Mouse (Mus musculus): ENCODE data around the gene Zfp384. TPM values are rescaled to one million over a fixed set of nuclear protein-coding genes. Genes with fewer than 3 reads are reported as not detected.
A peak's percentile ranks its signal among the peaks of the same experiment; 100 is the strongest.
"Not testable (repeated sequence)": the region's sequence is repeated elsewhere in the genome, so short reads cannot be mapped to it uniquely, and the experiment has no call there.

The Zfp384 gene
- total and polyA plus RNA-seq, 2 experiments from 2014 or later, result 5.5 to 18.4 TPM

DNA sequence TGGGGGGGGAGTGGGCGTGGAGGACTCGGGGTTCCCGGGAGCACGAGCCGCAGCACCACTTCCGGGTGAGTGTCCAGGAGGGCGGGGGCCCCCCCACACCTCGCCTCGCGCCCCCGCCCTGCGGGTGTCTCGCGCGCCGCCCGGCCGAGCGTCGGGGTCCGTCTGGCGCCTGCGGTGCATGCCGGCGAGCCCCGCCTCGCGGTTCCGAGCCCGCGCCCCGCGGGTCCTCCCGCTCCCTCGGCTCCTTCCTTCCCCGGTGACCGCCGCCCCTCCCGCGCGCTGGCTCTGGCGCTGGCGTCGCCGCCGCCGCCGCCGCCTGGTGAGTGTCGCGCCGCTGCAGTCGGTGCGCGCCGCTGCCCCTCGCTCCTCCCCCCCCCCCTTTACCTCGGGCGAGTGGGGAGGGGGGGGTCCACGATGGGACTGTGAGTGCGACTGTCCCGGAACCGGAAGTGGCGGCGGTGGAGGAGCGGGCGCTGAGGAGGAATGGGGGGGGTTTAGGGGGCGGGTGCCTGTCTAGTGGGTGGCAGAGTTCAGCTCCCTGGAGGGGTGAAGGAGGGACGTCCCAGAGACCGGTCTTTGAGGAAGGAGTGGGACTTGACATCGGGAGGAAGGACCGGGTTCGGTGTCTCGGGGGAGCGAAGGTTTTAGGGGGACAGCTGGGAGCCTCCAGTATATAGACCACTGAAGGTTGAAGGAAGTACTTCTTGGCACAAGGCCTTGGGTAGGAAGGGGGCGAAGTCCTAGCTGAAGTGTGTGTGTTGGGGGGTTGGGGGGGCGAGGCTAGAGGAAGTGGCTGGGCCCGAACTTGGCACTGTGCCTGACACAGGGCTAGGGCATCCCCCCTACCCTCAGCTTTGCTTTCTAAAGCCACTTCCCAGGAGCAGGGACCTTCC, 482 bp downstream of the Zfp384 start:
- H3K4me3 ChIP-seq (ENCODE audit: low read depth, low read length), result peak overlapping the region; percentile 94
- DNase-seq (ENCODE audit: low spot score) (peak; percentile 77), ATAC-seq (ENCODE audit: insufficient read depth, low read depth) (peak; percentile 81)
- peaks cover 30% of the 10 kb centered on the region for H3K36me3 ChIP-seq (replicated peaks; ENCODE audit: control insufficient read depth, insufficient read depth, low read length)
- no peaks in the 10 kb centered on the region for H3K27me3 ChIP-seq (ENCODE audit: control insufficient read depth, insufficient read depth, low read length)
- no peaks in the 10 kb centered on the region for H3K9me3 ChIP-seq (replicated peaks; ENCODE audit: control insufficient read depth, low read length)
- TF ChIP-seq EP300 (IDR thresholded peaks at IDR 0.05; ENCODE audit: low read depth) (peak; percentile 23; the same call in 1 of the 2 replicates), CTCF (IDR thresholded peaks at IDR 0.05; ENCODE audit: low read depth) (no peak)
- peak overlapping the region; percentile 94 for H3K9ac ChIP-seq (replicated peaks; ENCODE audit: low read depth, low read length)
- under 1% methylated on average over 49 of the region's 78 CpGs for WGBS
- peak overlapping the region; percentile 99 for H3K27ac ChIP-seq (ENCODE audit: low read depth)
- peaks cover 17% of the 10 kb centered on the region for H3K4me1 ChIP-seq (ENCODE audit: control insufficient read depth, insufficient read depth)
- H3K4me2 ChIP-seq (ENCODE audit: low read depth, low read length), result peak overlapping the region; percentile 77

DNA sequence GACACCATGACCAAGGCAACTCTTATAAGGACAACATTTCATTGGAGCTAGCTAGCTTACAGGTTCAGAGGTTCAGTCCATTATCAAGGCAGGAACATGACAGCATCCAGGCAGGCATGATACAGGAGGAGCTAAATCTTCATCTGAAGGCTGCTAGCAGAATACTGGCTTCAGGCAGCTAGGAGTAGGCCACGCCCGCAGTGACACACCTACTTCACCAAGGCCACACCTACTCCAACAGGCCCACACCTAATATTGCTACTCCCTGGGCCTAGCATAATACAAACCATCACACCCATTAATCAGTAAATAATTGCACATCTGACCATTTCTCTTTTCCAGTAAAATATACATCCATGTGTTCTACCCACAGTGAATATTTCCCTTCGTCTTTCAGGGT, 8.7 kb downstream of the Zfp384 start:
- 96% methylated on average over 3 of the region's 3 CpGs for WGBS
- DNase-seq (ENCODE audit: low spot score), result no peak

DNA sequence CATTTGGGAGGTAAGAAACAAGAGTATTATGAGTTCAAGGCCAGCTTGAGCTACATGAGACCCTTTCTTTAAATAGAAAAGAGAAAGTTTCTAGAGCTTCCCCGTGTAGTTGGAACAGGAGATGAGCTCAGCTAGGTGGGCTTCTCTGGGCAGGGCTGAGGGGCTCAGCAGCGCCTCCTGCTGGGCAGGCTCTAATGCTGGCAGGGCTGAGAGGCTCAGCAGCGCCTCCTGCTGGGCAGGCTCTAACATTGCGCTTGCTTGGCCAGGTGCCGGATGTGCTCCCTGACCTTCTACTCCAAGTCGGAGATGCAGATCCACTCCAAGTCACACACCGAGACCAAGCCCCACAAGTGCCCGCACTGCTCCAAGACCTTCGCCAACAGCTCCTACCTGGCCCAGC, 21.6 kb downstream of the Zfp384 start:
- not testable (repeated sequence) for H3K4me3 ChIP-seq (ENCODE audit: low read depth, low read length); H3K9me3 ChIP-seq (replicated peaks; ENCODE audit: control insufficient read depth, low read length); H3K4me2 ChIP-seq (ENCODE audit: low read depth, low read length); ATAC-seq (ENCODE audit: insufficient read depth, low read depth); H3K27me3 ChIP-seq (ENCODE audit: control insufficient read depth, insufficient read depth, low read length); H3K4me1 ChIP-seq (ENCODE audit: control insufficient read depth, insufficient read depth); H3K27ac ChIP-seq (ENCODE audit: low read depth); H3K9ac ChIP-seq (replicated peaks; ENCODE audit: low read depth, low read length); DNase-seq (ENCODE audit: low spot score)
- WGBS, result 35% methylated on average over 7 of the region's 9 CpGs
- peaks cover 69% of the 10 kb centered on the region for H3K36me3 ChIP-seq (replicated peaks; ENCODE audit: control insufficient read depth, insufficient read depth, low read length)
- TF ChIP-seq CTCF (IDR thresholded peaks at IDR 0.05; ENCODE audit: low read depth), result peak; percentile 98

More for the DNA sequence above, 8.7 kb downstream of the Zfp384 start:
- no peak overlapping the region for H3K4me3 ChIP-seq (ENCODE audit: low read depth, low read length)
- no peak overlapping the region for H3K4me2 ChIP-seq (ENCODE audit: low read depth, low read length)
- no peak overlapping the region for H3K27ac ChIP-seq (ENCODE audit: low read depth)
- H3K27me3 ChIP-seq (ENCODE audit: control insufficient read depth, insufficient read depth, low read length), result no peaks in the 10 kb centered on the region
- peaks cover 70% of the 10 kb centered on the region for H3K36me3 ChIP-seq (replicated peaks; ENCODE audit: control insufficient read depth, insufficient read depth, low read length)
- TF ChIP-seq CTCF (IDR thresholded peaks at IDR 0.05; ENCODE audit: low read depth), result no peak
- TF ChIP-seq EP300 (IDR thresholded peaks at IDR 0.05; ENCODE audit: low read depth), result no peak
- H3K4me1 ChIP-seq (ENCODE audit: control insufficient read depth, insufficient read depth), result no peaks in the 10 kb centered on the region
- no peak for ATAC-seq (ENCODE audit: insufficient read depth, low read depth)
- H3K9ac ChIP-seq (replicated peaks; ENCODE audit: low read depth, low read length), result no peak overlapping the region
- H3K9me3 ChIP-seq (replicated peaks; ENCODE audit: control insufficient read depth, low read length), result no peaks in the 10 kb centered on the region

DNA sequence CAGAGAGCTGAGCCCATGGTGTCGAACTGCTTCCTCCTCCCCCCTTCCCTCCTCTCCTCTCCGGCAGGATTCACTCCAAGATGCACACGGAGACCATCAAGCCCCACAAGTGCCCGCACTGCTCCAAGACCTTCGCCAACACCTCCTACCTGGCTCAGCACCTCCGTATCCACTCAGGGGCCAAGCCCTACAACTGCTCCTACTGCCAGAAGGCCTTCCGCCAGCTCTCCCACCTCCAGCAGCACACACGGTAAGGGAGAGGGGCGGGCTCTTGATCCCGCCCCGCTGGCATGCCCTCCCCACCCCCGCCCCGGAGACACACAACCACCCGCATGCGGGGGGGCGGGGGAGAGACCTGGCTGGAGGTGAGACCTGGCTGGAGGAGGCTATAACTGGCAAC, 22.7 kb downstream of the Zfp384 start:
- TF ChIP-seq EP300 (IDR thresholded peaks at IDR 0.05; ENCODE audit: low read depth), result no peak
- 85% methylated on average over 16 of the region's 16 CpGs for WGBS
- Histone ChIP-seq H3K27me3 (ENCODE audit: control insufficient read depth, insufficient read depth, low read length) (no peaks in the 10 kb centered on the region), H3K9me3 (replicated peaks; ENCODE audit: control insufficient read depth, low read length) (no peaks in the 10 kb centered on the region), H3K27ac (ENCODE audit: low read depth) (no peak overlapping the region), H3K36me3 (replicated peaks; ENCODE audit: control insufficient read depth, insufficient read depth, low read length) (peaks cover 69% of the 10 kb centered on the region), H3K4me2 (ENCODE audit: low read depth, low read length) (no peak overlapping the region), H3K4me1 (ENCODE audit: control insufficient read depth, insufficient read depth) (no peaks in the 10 kb centered on the region), H3K4me3 (ENCODE audit: low read depth, low read length) (no peak overlapping the region), H3K9ac (replicated peaks; ENCODE audit: low read depth, low read length) (no peak overlapping the region)
- ATAC-seq (ENCODE audit: insufficient read depth, low read depth), result no peak
- DNase-seq (ENCODE audit: low spot score), result no peak

DNA sequence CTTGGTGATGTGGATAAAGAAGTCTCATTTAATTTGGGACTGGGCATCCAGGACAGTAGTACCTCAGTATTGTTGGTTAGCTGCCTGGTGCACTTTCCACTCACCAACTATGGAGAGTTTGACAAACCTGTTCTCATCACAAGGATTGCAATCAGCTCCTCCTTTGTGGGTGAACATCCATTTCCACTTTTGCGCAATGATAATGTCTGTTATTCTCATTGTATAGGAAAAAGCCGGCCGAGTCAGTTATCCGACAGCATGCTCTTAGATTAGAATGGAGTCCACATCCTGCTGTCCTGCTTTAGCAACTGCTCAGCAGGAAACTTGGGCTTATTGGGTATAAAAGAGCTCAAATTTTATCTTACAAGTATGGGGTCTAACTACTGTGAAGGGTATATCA, 29.7 kb downstream of the Zfp384 start:
- H3K27me3 ChIP-seq (ENCODE audit: control insufficient read depth, insufficient read depth, low read length), result no peaks in the 10 kb centered on the region

More for the DNA sequence above, 29.7 kb downstream of the Zfp384 start:
- DNase-seq (ENCODE audit: low spot score) (no peak), ATAC-seq (ENCODE audit: insufficient read depth, low read depth) (no peak)
- Histone ChIP-seq H3K4me2 (ENCODE audit: low read depth, low read length) (peak overlapping the region; percentile 88), H3K9me3 (replicated peaks; ENCODE audit: control insufficient read depth, low read length) (no peaks in the 10 kb centered on the region), H3K4me3 (ENCODE audit: low read depth, low read length) (peak overlapping the region; percentile 75), H3K36me3 (replicated peaks; ENCODE audit: control insufficient read depth, insufficient read depth, low read length) (peaks cover 31% of the 10 kb centered on the region), H3K9ac (replicated peaks; ENCODE audit: low read depth, low read length) (no peak overlapping the region), H3K4me1 (ENCODE audit: control insufficient read depth, insufficient read depth) (peaks cover 13% of the 10 kb centered on the region), H3K27ac (ENCODE audit: low read depth) (no peak overlapping the region)
- WGBS, result 77% methylated on average over 4 of the region's 4 CpGs
- TF ChIP-seq CTCF (IDR thresholded peaks at IDR 0.05; ENCODE audit: low read depth), result no peak

All from heart, postnatal 0 days (tissue).